Mouse (Mus musculus): ENCODE measurements around the gene Itga5.

Gene Itga5

GRCm38 (mm10) chr15:103308056-103308875 is 58.3 kb downstream of the Itga5 start:
- peak; percentile 57 to 72 for DNase-seq

- peak; percentile 96 for DNase-seq
Observed at GRCm38 (mm10) chr15:103307125-103307524, 59.4 kb downstream of the Itga5 start.

- no peak for DNase-seq
Observed at GRCm38 (mm10) chr15:103305792-103306645, 60.5 kb downstream of the Itga5 start.

GRCm38 (mm10) chr15:103305070-103305678 is 61.4 kb downstream of the Itga5 start:
- DNase-seq = peak; percentile 98 to 99

- DNase-seq = no peak
Observed at GRCm38 (mm10) chr15:103304616-103304969, 62.0 kb downstream of the Itga5 start.

- peak in 1 of 2 experiments; percentile 57 for DNase-seq
Observed at GRCm38 (mm10) chr15:103303916-103304615, 62.5 kb downstream of the Itga5 start.

- DNase-seq = peak in 1 of 2 experiments; percentile 61
Observed at GRCm38 (mm10) chr15:103302341-103303021, 64.1 kb downstream of the Itga5 start.

GRCm38 (mm10) chr15:103301547-103302340 is 64.8 kb downstream of the Itga5 start:
- peak in 1 of 2 experiments; percentile 54 for DNase-seq

GRCm38 (mm10) chr15:103301046-103301445 is 65.5 kb downstream of the Itga5 start:
- DNase-seq = peak in 1 of 2 experiments; percentile 40

- no peak for DNase-seq
Observed at GRCm38 (mm10) chr15:103300560-103300959, 66.0 kb downstream of the Itga5 start.

- DNase-seq = peak; percentile 55 to 71
Observed at GRCm38 (mm10) chr15:103300067-103300471, 66.5 kb downstream of the Itga5 start.

GRCm38 (mm10) chr15:103299644-103300043 is 66.9 kb downstream of the Itga5 start:
- peak in 1 of 2 experiments; percentile 33 for DNase-seq

- DNase-seq = no peak
Observed at GRCm38 (mm10) chr15:103298861-103299616, 67.5 kb downstream of the Itga5 start.

GRCm38 (mm10) chr15:103298026-103298425 is 68.5 kb downstream of the Itga5 start:
- no peak for DNase-seq

GRCm38 (mm10) chr15:103297313-103297712 is 69.2 kb downstream of the Itga5 start:
- no peak for DNase-seq

- no peak for DNase-seq
Observed at GRCm38 (mm10) chr15:103295851-103296250, 70.7 kb downstream of the Itga5 start.

GRCm38 (mm10) chr15:103294649-103295048 is 71.9 kb downstream of the Itga5 start:
- DNase-seq = no peak
